Mouse (Mus musculus) right cerebral cortex, postnatal 10 days (tissue): ENCODE data around the gene Slco2a1.

Experiments
- DNase-seq, 2 experiments: peaks; one replicate each; pipeline ENCODE4 v3.0.0; 2021; ENCODE audit warnings: low spot score in 2 of 2

The Slco2a1 gene

GRCm38 (mm10) chr9:103036971-103037391 is 48.5 kb downstream of the Slco2a1 start:
- DNase-seq: no peak

- DNase-seq: no peak
Measured at GRCm38 (mm10) chr9:103038266-103038665, 49.8 kb downstream of the Slco2a1 start.

- DNase-seq: no peak
Measured at GRCm38 (mm10) chr9:103038705-103039104, 50.2 kb downstream of the Slco2a1 start.

GRCm38 (mm10) chr9:103040581-103040980 is 52.1 kb downstream of the Slco2a1 start:
- DNase-seq: no peak

GRCm38 (mm10) chr9:103045406-103045805 is 56.9 kb downstream of the Slco2a1 start:
- no peak for DNase-seq

GRCm38 (mm10) chr9:103049049-103049511 is 60.6 kb downstream of the Slco2a1 start:
- no peak for DNase-seq

GRCm38 (mm10) chr9:103053829-103054228 is 65.3 kb downstream of the Slco2a1 start:
- DNase-seq: no peak

- DNase-seq: peak; percentile 38 to 46
Measured at GRCm38 (mm10) chr9:103055061-103055460, 66.5 kb downstream of the Slco2a1 start.

- DNase-seq: no peak
Measured at GRCm38 (mm10) chr9:103056164-103056563, 67.7 kb downstream of the Slco2a1 start.

- no peak for DNase-seq
Measured at GRCm38 (mm10) chr9:103060551-103060950, 72.0 kb downstream of the Slco2a1 start.

- no peak for DNase-seq
Measured at GRCm38 (mm10) chr9:103061471-103062053, 73.0 kb downstream of the Slco2a1 start.

GRCm38 (mm10) chr9:103063591-103063990 is 75.1 kb downstream of the Slco2a1 start:
- no peak for DNase-seq

GRCm38 (mm10) chr9:103066845-103067244 is 78.3 kb downstream of the Slco2a1 start:
- peak; percentile 55 to 61 for DNase-seq

- DNase-seq: no peak
Measured at GRCm38 (mm10) chr9:103067651-103068050, 79.1 kb downstream of the Slco2a1 start.

- DNase-seq: no peak
Measured at GRCm38 (mm10) chr9:103068769-103069168, 80.3 kb downstream of the Slco2a1 start.

GRCm38 (mm10) chr9:103071541-103072203 is 83.2 kb downstream of the Slco2a1 start:
- no peak for DNase-seq

GRCm38 (mm10) chr9:103072204-103072599 is 83.7 kb downstream of the Slco2a1 start:
- DNase-seq: no peak

- no peak for DNase-seq
Measured at GRCm38 (mm10) chr9:103072926-103073515, 84.5 kb downstream of the Slco2a1 start.

GRCm38 (mm10) chr9:103076836-103077531 is 88.5 kb downstream of the Slco2a1 start:
- peak; percentile 50 to 59 for DNase-seq

- no peak for DNase-seq
Measured at GRCm38 (mm10) chr9:103078194-103078691, 89.7 kb downstream of the Slco2a1 start.

GRCm38 (mm10) chr9:103080211-103080610 is 91.7 kb downstream of the Slco2a1 start:
- no peak for DNase-seq
